Mouse (Mus musculus): ENCODE data around the gene Tlr12.

GRCm38 (mm10) chr4:128635894-128636585 is 17.6 kb upstream of the Tlr12 start:
- no peak for TF ChIP-seq CTCF (IDR thresholded peaks at IDR 0.05; ENCODE audit: low read depth)
- TF ChIP-seq EP300 (IDR thresholded peaks at IDR 0.05; ENCODE audit: low read depth): no peak
